Mouse (Mus musculus) midbrain, embryonic 13.5 days (tissue): ENCODE measurements around the gene Spdye4c. TPM values are rescaled to one million over a fixed set of nuclear protein-coding genes. Genes with fewer than 3 reads are reported as not detected.
A peak's percentile ranks its signal among the peaks of the same experiment; 100 is the strongest.

Experiments
- ATAC-seq: fragments of 200-750 bp; cut with Nextera tagmentation; 2 replicates; pipeline ENCODE4 v1.8.0; 2017; ENCODE audit warnings: mild to moderate bottlenecking, moderate TSS enrichment, moderate library complexity
- H3K27ac ChIP-seq: fragments of 300-500 bp; sonication (generic); 2 replicates; pipeline ENCODE4 v1.5.1; 2015; ENCODE audit warnings: inconsistent platforms, mild to moderate bottlenecking, moderate library complexity
- H3K27me3 ChIP-seq: fragments of 300-500 bp; sonication (generic); 2 replicates; pipeline ENCODE4 v1.6.1; 2015; ENCODE audit warnings: mild to moderate bottlenecking, inconsistent platforms
- H3K36me3 ChIP-seq: fragments of 300-500 bp; sonication (generic); 2 replicates; pipeline ENCODE4 v1.6.1; 2015; ENCODE audit warnings: mild to moderate bottlenecking, inconsistent platforms
- H3K4me1 ChIP-seq: fragments of 300-500 bp; sonication (generic); replicated peaks from 2 replicates; pipeline ENCODE4 v1.6.1; 2015; ENCODE audit warnings: inconsistent platforms
- H3K4me2 ChIP-seq: fragments of 300-500 bp; sonication (generic); replicated peaks from 2 replicates; pipeline ENCODE4 v1.6.1; 2015; ENCODE audit warnings: moderate library complexity, mild to moderate bottlenecking, inconsistent platforms
- H3K4me3 ChIP-seq: fragments of 300-500 bp; sonication (generic); replicated peaks from 2 replicates; pipeline ENCODE4 v1.5.1; 2015; ENCODE audit warnings: mild to moderate bottlenecking, inconsistent platforms
- H3K9ac ChIP-seq: fragments of 300-500 bp; sonication (generic); replicated peaks from 2 replicates; pipeline ENCODE4 v1.6.1; 2015; ENCODE audit warnings: mild to moderate bottlenecking, inconsistent platforms
- H3K9me3 ChIP-seq: fragments of 300-500 bp; sonication (generic); 2 replicates; pipeline ENCODE4 v1.6.1; 2016; ENCODE audit warnings: mild to moderate bottlenecking, inconsistent platforms
- WGBS: fragments of 180-500 bp; shearing (Covaris S2); methylation state at CpG from one replicate; pipeline ENCODE4 v1.1.7; 2015; 5-methylcytosine and 5-hydroxymethylcytosine counted together
- polyA plus RNA-seq: library from polyadenylated mRNA; unstranded; fragments of >200 nt; fragmentation: Nextera tagmentation; extraction: Ambion mirVana; gene quantifications from 2 replicates; pipeline ENCODE4 v1.2.1, GENCODE M21; 2015

The Spdye4c gene
- polyA plus RNA-seq, 1 experiment from 2014 or later, result not detected

DNA sequence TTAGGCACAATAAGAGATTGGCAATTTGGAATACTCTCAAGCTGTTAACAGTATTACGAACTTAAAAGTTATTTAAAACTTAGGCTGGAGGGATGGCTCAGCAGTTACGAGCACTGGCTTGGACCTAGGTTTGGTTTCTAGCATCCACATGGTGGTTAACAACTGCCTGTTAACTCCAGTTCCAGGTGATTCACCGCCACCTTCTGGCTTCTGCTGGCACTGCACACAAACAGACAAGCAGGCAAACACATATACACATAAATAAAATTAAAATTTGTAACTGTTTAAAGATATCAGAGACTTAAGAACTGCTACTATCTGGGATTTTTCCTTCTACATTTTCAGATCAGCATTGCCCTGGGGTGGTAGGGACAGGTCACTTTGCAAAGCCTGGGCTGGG lies 26.8 kb upstream of the Spdye4c start:
- ATAC-seq, result no peak
- Histone ChIP-seq H3K4me1 (no peaks in the 10 kb centered on the region; the same call in 1 of the 2 replicates), H3K36me3 (no peaks in the 10 kb centered on the region), H3K4me3 (no peak overlapping the region), H3K4me2 (no peak overlapping the region), H3K9me3 (no peaks in the 10 kb centered on the region), H3K9ac (no peak overlapping the region), H3K27ac (no peak overlapping the region), H3K27me3 (no peaks in the 10 kb centered on the region)
- 88% methylated on average over 3 of the region's 3 CpGs for WGBS

DNA sequence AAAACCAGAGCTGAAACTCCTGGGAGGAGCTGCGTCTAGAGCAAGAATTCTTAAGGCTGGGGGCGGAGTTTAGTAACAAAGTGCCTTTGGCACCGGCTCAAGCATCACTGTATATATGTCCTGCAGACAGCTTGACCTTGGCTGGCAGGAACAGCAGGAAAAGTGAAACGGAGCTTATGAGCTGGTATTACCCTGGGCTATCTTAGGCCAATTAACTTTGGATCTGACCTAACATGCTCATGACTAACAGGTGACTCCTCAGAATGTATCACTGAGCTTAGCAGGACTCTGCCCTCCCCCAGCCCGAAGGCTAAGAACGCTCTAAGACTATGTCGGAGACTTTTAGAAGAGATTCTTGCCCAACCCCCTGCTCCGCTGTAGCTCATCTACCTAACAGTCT lies 25.1 kb upstream of the Spdye4c start:
- Histone ChIP-seq H3K36me3 (no peaks in the 10 kb centered on the region), H3K27me3 (no peaks in the 10 kb centered on the region), H3K4me3 (no peak overlapping the region), H3K4me1 (no peaks in the 10 kb centered on the region; the same call in 1 of the 2 replicates), H3K9me3 (no peaks in the 10 kb centered on the region), H3K9ac (no peak overlapping the region), H3K4me2 (no peak overlapping the region), H3K27ac (no peak overlapping the region)
- ATAC-seq, result no peak
- WGBS, result 68% methylated on average over 8 of the region's 8 CpGs

DNA sequence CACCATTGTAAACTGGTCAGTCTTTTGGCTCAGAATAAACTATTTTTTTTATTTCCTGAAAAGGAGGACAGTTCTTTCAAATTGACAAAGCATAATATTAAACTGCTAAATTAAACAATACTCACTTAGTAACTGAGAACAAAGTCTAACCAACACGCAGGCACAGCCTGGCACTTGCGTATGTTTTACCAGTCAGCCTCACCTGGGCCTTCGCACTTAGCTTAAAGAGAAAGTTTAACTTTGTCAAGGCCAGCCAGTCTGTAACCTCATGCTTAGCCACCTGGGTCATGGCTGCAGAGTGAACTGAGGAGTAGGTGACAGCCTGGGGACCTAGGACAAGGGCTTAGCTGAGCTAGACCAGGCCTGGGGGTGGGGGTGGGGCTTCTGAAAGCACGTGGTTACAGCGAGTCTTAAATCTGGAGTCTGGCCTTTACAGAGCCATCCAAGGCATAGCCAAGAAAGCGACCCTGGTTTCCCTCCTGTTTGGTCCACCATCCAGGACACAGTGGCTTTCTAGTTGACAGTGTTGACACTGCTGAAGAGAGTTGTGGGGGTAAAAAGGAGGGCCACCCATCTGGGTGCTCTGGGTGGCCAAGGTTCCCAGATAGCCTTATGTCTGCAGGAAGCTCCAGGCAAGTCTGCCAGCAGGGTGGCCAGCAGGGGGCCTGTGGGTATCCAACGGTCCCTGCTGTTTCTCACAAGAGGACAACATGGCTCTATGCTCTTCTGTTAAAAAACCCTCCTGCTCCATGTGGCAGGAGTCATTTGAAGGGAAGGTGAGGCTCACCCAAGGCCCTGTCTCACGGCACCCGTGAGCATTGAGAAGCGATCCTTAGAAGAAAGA lies 24.5 kb upstream of the Spdye4c start:
- Histone ChIP-seq H3K4me1 (no peaks in the 10 kb centered on the region; the same call in 1 of the 2 replicates), H3K4me3 (no peak overlapping the region), H3K9ac (no peak overlapping the region), H3K9me3 (no peaks in the 10 kb centered on the region), H3K36me3 (no peaks in the 10 kb centered on the region), H3K27me3 (no peaks in the 10 kb centered on the region), H3K27ac (no peak overlapping the region), H3K4me2 (no peak overlapping the region)
- ATAC-seq, result no peak
- 73% methylated on average over 10 of the region's 10 CpGs for WGBS

DNA sequence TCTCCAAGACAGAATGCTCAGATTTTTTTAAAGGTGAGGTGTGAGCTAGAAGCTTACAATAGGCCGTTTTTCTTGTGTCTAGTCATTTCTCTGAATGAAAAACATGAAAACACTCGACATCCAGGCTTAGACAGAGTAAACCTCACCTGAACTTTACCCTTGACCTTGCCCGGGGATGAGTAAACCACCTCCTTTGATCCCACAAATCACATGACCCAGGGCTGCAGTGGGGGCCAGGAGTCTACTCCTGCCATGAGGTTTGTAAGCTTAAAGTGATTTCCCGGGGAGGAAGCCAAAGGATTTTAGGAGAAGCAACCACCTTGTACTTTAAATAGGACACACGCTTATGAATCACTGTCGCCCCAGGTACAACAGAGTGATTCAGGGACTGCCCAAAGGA lies 23.0 kb upstream of the Spdye4c start:
- Histone ChIP-seq H3K27ac (no peak overlapping the region), H3K4me2 (no peak overlapping the region), H3K27me3 (no peaks in the 10 kb centered on the region), H3K9me3 (no peaks in the 10 kb centered on the region), H3K4me3 (no peak overlapping the region), H3K4me1 (no peaks in the 10 kb centered on the region; the same call in 1 of the 2 replicates), H3K9ac (no peak overlapping the region), H3K36me3 (no peaks in the 10 kb centered on the region)
- ATAC-seq, result no peak
- 83% methylated on average over 6 of the region's 6 CpGs for WGBS

DNA sequence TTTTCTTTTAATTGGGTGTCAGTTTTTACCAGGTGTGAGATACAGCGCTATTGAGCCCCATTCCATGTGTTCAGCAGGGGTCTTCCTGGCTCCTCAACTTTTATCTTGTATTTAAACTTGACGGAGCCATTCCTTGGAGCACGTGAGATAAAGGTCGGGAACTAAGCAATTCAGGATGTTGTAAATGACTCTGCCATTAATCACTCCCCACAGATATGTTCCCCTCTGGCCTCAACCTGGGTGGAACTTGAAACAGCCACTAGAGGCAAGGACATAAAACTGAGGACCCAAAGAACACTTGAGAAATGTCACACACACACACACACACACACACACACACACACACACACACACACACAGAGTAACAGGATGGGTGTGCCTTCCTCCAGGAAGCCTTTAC lies 22.5 kb upstream of the Spdye4c start:
- H3K27ac ChIP-seq, result no peak overlapping the region

DNA sequence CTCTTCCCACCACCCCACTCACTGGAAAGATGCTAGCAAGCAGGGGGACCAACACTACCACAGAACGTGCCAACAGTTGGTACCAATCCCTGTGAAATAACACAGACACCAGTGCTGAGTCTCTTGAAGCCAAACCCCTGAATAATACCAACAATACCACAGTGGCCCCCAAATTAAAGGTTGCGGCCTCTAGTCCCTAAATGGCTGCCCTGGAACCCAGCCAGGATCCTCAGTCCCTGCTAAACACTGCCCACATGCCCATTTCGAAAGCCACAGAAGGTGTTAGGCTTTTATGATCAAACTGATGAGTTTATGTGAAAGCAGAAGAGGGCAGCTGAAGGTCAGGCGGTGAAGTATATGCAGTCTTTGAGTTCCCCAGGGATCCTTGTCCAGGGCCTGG lies 20.0 kb upstream of the Spdye4c start:
- no peak overlapping the region for H3K4me2 ChIP-seq
- no peak overlapping the region for H3K4me3 ChIP-seq
- H3K4me1 ChIP-seq, result no peaks in the 10 kb centered on the region; the same call in 1 of the 2 replicates
- WGBS, result 92% methylated on average over 4 of the region's 4 CpGs
- ATAC-seq, result no peak
- H3K27me3 ChIP-seq, result no peaks in the 10 kb centered on the region
- no peaks in the 10 kb centered on the region for H3K9me3 ChIP-seq
- no peak overlapping the region for H3K9ac ChIP-seq
- no peak overlapping the region for H3K27ac ChIP-seq
- H3K36me3 ChIP-seq, result no peaks in the 10 kb centered on the region

More for the DNA sequence above, 22.5 kb upstream of the Spdye4c start:
- H3K27me3 ChIP-seq, result no peaks in the 10 kb centered on the region
- no peaks in the 10 kb centered on the region for H3K9me3 ChIP-seq
- H3K9ac ChIP-seq, result no peak overlapping the region
- no peak overlapping the region for H3K4me2 ChIP-seq
- no peaks in the 10 kb centered on the region for H3K36me3 ChIP-seq
- no peak overlapping the region for H3K4me3 ChIP-seq
- ATAC-seq, result no peak
- 82% methylated on average over 4 of the region's 4 CpGs for WGBS
- H3K4me1 ChIP-seq, result no peaks in the 10 kb centered on the region; the same call in 1 of the 2 replicates

DNA sequence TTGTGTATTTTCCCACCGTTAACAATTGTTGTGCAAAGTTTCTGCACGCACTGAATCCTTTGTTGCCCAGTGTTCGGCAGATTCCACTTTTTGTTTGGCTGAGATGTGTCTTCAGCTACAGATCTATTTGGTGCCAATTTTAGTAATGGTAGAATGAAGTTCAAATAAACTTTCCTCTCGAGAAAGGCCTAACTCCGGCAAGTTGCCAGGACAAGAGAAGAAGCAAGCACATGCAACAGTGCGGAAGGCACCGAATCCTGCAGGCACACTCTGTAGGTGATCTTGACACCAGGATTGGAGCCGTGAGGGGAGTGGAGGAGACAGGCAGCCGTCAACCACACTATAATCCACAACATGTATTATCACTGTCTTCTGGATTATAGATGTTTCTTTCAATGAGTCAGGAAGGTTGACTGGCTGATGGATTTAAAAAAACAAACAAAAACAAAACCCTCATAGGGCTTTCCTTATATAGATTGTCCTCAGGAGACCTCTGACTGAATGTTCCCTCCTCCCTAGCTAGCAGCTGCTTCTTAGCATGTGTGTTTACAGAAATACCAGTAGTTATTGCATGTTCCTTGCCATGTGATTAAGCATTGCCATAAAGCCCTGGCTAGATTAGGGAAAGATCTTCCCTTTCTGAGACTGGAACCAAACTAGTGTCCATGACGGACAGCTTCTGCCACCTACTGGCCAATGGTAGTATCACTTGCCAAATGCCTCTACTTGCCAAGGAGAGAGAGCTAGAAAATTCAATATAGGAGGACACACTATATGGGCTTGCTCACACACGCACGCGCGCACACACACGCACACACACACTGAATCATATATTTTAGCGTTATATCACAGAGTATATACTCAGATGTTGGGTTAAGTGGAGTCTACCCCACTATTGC lies 18.0 kb upstream of the Spdye4c start:
- H3K9ac ChIP-seq, result no peak overlapping the region
- no peaks in the 10 kb centered on the region for H3K9me3 ChIP-seq
- H3K27ac ChIP-seq, result no peak overlapping the region
- no peaks in the 10 kb centered on the region for H3K36me3 ChIP-seq
- H3K4me3 ChIP-seq, result no peak overlapping the region
- no peaks in the 10 kb centered on the region for H3K27me3 ChIP-seq
- no peaks in the 10 kb centered on the region for H3K4me1 ChIP-seq
- H3K4me2 ChIP-seq, result no peak overlapping the region
- peak; percentile 58 for ATAC-seq
- WGBS, result 53% methylated on average over 16 of the region's 16 CpGs

DNA sequence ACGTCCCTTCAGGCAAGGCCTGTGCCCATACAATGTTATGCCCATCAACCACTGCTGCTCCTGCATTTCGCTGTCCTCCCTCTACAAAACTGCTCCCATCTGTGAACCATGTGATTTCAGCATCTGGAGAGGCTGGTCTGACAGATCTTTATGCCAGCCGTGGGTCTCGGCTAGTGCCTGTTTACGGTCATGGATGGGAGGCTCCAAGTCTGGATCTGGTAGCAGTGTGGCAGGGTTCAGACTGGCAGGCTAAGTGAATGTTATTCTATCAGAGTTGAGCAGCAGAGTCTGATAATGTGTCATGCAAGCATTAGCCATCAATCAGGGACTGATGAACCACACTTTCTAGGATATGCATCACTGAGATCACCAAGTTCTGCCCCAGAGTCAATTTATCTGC lies 8.1 kb upstream of the Spdye4c start:
- Histone ChIP-seq H3K36me3 (no peaks in the 10 kb centered on the region), H3K4me3 (no peak overlapping the region), H3K27ac (no peak overlapping the region), H3K9me3 (no peaks in the 10 kb centered on the region), H3K9ac (no peak overlapping the region), H3K27me3 (no peaks in the 10 kb centered on the region), H3K4me1 (0 out of 2 replicates have a peak, but pooled peaks cover 5% of the 10 kb centered on the region), H3K4me2 (no peak overlapping the region)
- WGBS, result 74% methylated on average over 5 of the region's 5 CpGs
- ATAC-seq, result no peak

DNA sequence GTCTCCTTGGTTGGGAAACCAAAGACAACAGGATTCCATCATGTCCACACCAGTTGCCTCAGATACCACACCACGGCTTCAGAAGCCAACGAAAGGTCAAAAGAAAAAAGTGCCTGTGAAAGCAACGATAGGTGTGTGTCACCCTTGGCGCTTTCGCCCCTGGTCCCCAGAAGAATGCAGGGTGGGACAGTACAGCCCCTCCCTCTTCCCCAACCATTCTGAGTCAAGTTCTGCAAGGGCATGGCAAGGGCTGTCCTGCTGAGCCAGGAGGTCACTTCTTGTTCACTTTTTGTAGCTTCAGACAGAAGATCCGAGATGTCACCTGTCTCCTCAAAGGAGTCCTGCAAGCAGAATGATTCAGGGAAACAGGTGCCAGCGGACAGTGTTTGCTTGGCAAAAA lies 1.3 kb downstream of the Spdye4c start:
- Histone ChIP-seq H3K27ac (no peak overlapping the region), H3K9me3 (no peaks in the 10 kb centered on the region), H3K36me3 (no peaks in the 10 kb centered on the region), H3K4me1 (no peaks in the 10 kb centered on the region), H3K9ac (no peak overlapping the region), H3K4me2 (no peak overlapping the region), H3K27me3 (no peaks in the 10 kb centered on the region), H3K4me3 (no peak overlapping the region)
- 87% methylated on average over 7 of the region's 7 CpGs for WGBS
- no peak for ATAC-seq

DNA sequence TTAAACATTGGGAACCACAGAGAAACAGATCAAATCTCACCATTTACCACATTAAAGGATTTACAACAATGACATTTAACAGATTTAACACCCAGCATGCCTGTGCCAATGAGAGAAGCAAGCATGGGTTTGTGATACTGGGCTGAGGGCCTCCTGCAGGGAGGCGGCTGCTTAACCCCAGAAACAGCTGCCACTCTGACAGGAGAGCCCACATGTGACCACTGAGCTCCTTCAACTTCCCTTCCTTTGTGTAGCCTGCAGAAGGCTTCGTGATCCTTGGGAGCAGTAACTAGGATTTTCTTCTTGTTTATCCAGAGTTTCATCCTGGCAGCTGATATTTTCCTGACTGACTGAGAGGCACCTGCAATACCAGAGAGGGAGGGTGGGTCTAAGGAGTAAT lies 10.5 kb downstream of the Spdye4c start:
- H3K27ac ChIP-seq, result no peak overlapping the region
- no peak overlapping the region for H3K4me2 ChIP-seq
- no peak for ATAC-seq
- H3K36me3 ChIP-seq, result no peaks in the 10 kb centered on the region
- WGBS, result 23% methylated on average over 2 of the region's 2 CpGs
- no peaks in the 10 kb centered on the region for H3K4me1 ChIP-seq
- no peaks in the 10 kb centered on the region; the same call in 1 of the 2 replicates for H3K9me3 ChIP-seq
- H3K27me3 ChIP-seq, result no peaks in the 10 kb centered on the region
- no peak overlapping the region for H3K4me3 ChIP-seq
- H3K9ac ChIP-seq, result no peak overlapping the region

DNA sequence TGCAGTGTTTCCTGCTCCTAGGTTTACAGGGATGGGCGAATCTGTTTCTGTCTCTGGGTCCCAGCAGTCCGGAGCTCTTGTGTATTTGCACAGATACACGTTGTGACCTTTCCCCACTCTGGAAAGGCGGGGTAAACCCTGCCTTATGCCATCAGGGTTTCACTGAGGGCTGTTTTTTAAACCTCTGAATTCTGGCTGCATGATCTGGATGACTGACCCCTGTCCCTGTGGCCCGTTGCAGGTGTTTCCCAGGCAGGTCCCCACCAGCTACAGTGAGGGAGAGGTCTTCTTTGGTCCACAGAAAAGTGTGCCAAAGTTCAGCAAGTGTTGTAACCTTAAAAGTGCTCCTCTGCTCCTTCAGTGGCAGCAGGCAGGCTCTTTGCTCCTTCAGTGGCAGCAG lies 18.3 kb downstream of the Spdye4c start:
- Histone ChIP-seq H3K9me3 (peaks cover 4% of the 10 kb centered on the region; the same call in 1 of the 2 replicates), H3K27ac (no peak overlapping the region), H3K4me3 (no peak overlapping the region), H3K4me1 (no peaks in the 10 kb centered on the region), H3K36me3 (peaks cover 46% of the 10 kb centered on the region), H3K9ac (no peak overlapping the region), H3K4me2 (no peak overlapping the region), H3K27me3 (no peaks in the 10 kb centered on the region)
- 90% methylated on average over 5 of the region's 5 CpGs for WGBS
- no peak for ATAC-seq

DNA sequence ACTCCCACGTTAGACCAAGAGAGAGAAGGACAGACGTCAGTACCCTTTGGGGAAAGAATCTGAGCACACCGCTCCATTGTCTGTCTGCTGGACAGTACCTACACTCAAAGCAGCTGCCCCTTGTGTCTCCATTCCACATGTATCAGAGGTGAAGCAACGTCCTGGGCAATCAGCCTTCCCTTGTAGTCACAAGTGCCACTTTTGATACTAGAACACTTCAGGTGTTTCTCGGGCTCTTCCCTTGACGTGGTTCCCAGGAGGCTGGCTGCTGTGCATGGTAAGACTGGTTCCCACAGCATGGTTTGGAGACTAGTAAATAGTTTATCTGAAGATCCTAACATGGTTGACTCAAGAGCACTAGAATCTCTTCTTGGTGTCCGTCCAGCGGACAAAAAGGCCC lies 20.2 kb downstream of the Spdye4c start:
- Histone ChIP-seq H3K27ac (no peak overlapping the region), H3K27me3 (no peaks in the 10 kb centered on the region), H3K36me3 (peaks cover 60% of the 10 kb centered on the region), H3K4me3 (no peak overlapping the region), H3K9ac (no peak overlapping the region), H3K4me2 (no peak overlapping the region), H3K9me3 (0 out of 2 replicates have a peak, but pooled peaks cover 4% of the 10 kb centered on the region), H3K4me1 (no peaks in the 10 kb centered on the region)
- no peak for ATAC-seq
- WGBS, result 95% methylated on average over 8 of the region's 8 CpGs
